Mouse (Mus musculus): ENCODE measurements around the gene Ccl28. TPM values are rescaled to one million over a fixed set of nuclear protein-coding genes. Genes with fewer than 3 reads are reported as not detected.
"Not testable (repeated sequence)": the region's sequence is repeated elsewhere in the genome, so short reads cannot be mapped to it uniquely, and the experiment has no call there.

The Ccl28 gene
- polyA plus RNA-seq, 1 experiment from 2014 or later, result 0.13 TPM

- Histone ChIP-seq H3K4me2 (ENCODE audit: low read length) (no peak overlapping the region), H3K27ac (ENCODE audit: low read length) (no peak overlapping the region), H3K9ac (replicated peaks; ENCODE audit: low read depth, low read length) (no peak overlapping the region), H3K9me3 (ENCODE audit: control insufficient read depth, low read length) (no peaks in the 10 kb centered on the region), H3K36me3 (ENCODE audit: control insufficient read depth, insufficient read depth) (no peaks in the 10 kb centered on the region), H3K4me1 (replicated peaks; ENCODE audit: control insufficient read depth, insufficient read depth, low read length) (no peaks in the 10 kb centered on the region), H3K27me3 (replicated peaks; ENCODE audit: control insufficient read depth, insufficient read depth, low read length) (no peaks in the 10 kb centered on the region), H3K4me3 (replicated peaks; ENCODE audit: low read length) (no peak overlapping the region)
- ATAC-seq, result no peak
- WGBS, result 83% methylated on average over 7 of the region's 7 CpGs
Measured at GRCm38 (mm10) chr13:119641145-119641544, 17.5 kb downstream of the Ccl28 start.

- Histone ChIP-seq H3K9ac (replicated peaks; ENCODE audit: low read depth, low read length) (no peak overlapping the region), H3K27me3 (replicated peaks; ENCODE audit: control insufficient read depth, insufficient read depth, low read length) (no peaks in the 10 kb centered on the region), H3K27ac (ENCODE audit: low read length) (no peak overlapping the region), H3K36me3 (ENCODE audit: control insufficient read depth, insufficient read depth) (no peaks in the 10 kb centered on the region), H3K4me3 (replicated peaks; ENCODE audit: low read length) (no peak overlapping the region), H3K4me2 (ENCODE audit: low read length) (no peak overlapping the region), H3K9me3 (ENCODE audit: control insufficient read depth, low read length) (no peaks in the 10 kb centered on the region), H3K4me1 (replicated peaks; ENCODE audit: control insufficient read depth, insufficient read depth, low read length) (peaks cover 3% of the 10 kb centered on the region; the same call in 1 of the 2 replicates)
- WGBS, result 61% methylated on average over 5 of the region's 5 CpGs
- ATAC-seq, result no peak
Measured at GRCm38 (mm10) chr13:119644769-119645168, 21.1 kb downstream of the Ccl28 start.

DNA sequence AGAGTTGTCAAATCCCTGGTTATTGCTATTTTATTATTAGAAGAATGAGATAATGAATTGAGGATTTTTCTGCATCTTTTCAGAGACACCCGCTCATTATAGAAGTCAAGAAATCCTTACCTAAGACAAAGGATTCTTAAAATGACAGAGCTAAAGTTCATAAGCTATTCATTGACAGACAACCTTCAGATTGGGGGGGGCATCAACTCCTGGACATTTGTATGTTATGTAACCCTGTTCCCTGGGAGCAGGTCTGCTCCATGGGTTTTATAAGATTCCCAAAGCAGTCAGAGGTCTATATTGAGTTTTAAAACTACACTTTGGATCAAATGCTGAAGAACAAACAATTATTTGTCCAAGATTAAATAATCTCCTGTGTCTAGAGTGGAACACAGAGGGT, 22.9 kb downstream of the Ccl28 start:
- no peak for ATAC-seq
- Histone ChIP-seq H3K27ac (ENCODE audit: low read length) (no peak overlapping the region), H3K4me2 (ENCODE audit: low read length) (no peak overlapping the region), H3K4me3 (replicated peaks; ENCODE audit: low read length) (no peak overlapping the region), H3K9me3 (ENCODE audit: control insufficient read depth, low read length) (no peaks in the 10 kb centered on the region), H3K9ac (replicated peaks; ENCODE audit: low read depth, low read length) (no peak overlapping the region), H3K4me1 (replicated peaks; ENCODE audit: control insufficient read depth, insufficient read depth, low read length) (peaks cover 3% of the 10 kb centered on the region; the same call in 1 of the 2 replicates), H3K27me3 (replicated peaks; ENCODE audit: control insufficient read depth, insufficient read depth, low read length) (no peaks in the 10 kb centered on the region), H3K36me3 (ENCODE audit: control insufficient read depth, insufficient read depth) (no peaks in the 10 kb centered on the region)
- WGBS, result 91% methylated on average over 1 of the region's 1 CpGs

- ATAC-seq, result peak; percentile 67
- Histone ChIP-seq H3K36me3 (ENCODE audit: control insufficient read depth, insufficient read depth) (no peaks in the 10 kb centered on the region), H3K9me3 (ENCODE audit: control insufficient read depth, low read length) (no peaks in the 10 kb centered on the region), H3K4me2 (ENCODE audit: low read length) (0 out of 2 replicates have a peak overlapping the region, but pooled peaks have one; percentile 1), H3K9ac (replicated peaks; ENCODE audit: low read depth, low read length) (no peak overlapping the region), H3K4me1 (replicated peaks; ENCODE audit: control insufficient read depth, insufficient read depth, low read length) (peaks cover 3% of the 10 kb centered on the region; the same call in 1 of the 2 replicates), H3K27ac (ENCODE audit: low read length) (peak overlapping the region; percentile 31; the same call in 1 of the 2 replicates), H3K4me3 (replicated peaks; ENCODE audit: low read length) (no peak overlapping the region), H3K27me3 (replicated peaks; ENCODE audit: control insufficient read depth, insufficient read depth, low read length) (no peaks in the 10 kb centered on the region)
- WGBS, result 46% methylated on average over 15 of the region's 15 CpGs
Measured at GRCm38 (mm10) chr13:119648891-119649698, 25.5 kb downstream of the Ccl28 start.

GRCm38 (mm10) chr13:119649699-119650046, 26.1 kb downstream of the Ccl28 start:
- H3K4me2 ChIP-seq (ENCODE audit: low read length), result no peak overlapping the region
- H3K9ac ChIP-seq (replicated peaks; ENCODE audit: low read depth, low read length), result no peak overlapping the region
- whole genome bisulfite sequencing, result 74% methylated on average over 1 of the region's 1 CpGs

DNA sequence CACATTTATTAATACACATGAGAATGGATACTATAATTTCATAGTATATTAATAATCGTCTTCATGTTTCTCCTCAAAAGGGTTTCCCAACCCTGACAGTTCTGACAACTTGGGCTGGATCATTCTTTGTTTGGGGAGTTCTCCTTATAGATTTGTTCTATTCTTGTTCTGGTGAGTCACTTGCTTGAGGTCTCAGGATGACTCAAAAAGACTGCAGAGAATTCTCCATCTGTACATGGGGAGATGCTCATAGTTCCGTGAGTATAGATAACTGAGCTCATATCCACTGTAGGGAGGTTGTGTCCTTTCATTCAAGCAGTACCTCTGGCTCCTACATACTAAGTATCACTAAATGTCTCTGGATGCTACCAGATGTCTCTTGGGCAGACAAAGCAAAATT, 31.1 kb downstream of the Ccl28 start:
- H3K4me2 ChIP-seq (ENCODE audit: low read length), result no peak overlapping the region
- 95% methylated on average over 2 of the region's 2 CpGs for WGBS
- H3K9ac ChIP-seq (replicated peaks; ENCODE audit: low read depth, low read length), result no peak overlapping the region
- H3K9me3 ChIP-seq (ENCODE audit: control insufficient read depth, low read length), result no peaks in the 10 kb centered on the region
- H3K27ac ChIP-seq (ENCODE audit: low read length), result no peak overlapping the region
- H3K27me3 ChIP-seq (replicated peaks; ENCODE audit: control insufficient read depth, insufficient read depth, low read length), result no peaks in the 10 kb centered on the region
- no peak for ATAC-seq
- H3K36me3 ChIP-seq (ENCODE audit: control insufficient read depth, insufficient read depth), result no peaks in the 10 kb centered on the region
- H3K4me3 ChIP-seq (replicated peaks; ENCODE audit: low read length), result no peak overlapping the region
- no peaks in the 10 kb centered on the region for H3K4me1 ChIP-seq (replicated peaks; ENCODE audit: control insufficient read depth, insufficient read depth, low read length)

More at GRCm38 (mm10) chr13:119649699-119650046, 26.1 kb downstream of the Ccl28 start:
- Histone ChIP-seq H3K36me3 (ENCODE audit: control insufficient read depth, insufficient read depth) (no peaks in the 10 kb centered on the region), H3K4me1 (replicated peaks; ENCODE audit: control insufficient read depth, insufficient read depth, low read length) (peaks cover 3% of the 10 kb centered on the region; the same call in 1 of the 2 replicates), H3K9me3 (ENCODE audit: control insufficient read depth, low read length) (no peaks in the 10 kb centered on the region), H3K4me3 (replicated peaks; ENCODE audit: low read length) (no peak overlapping the region), H3K27ac (ENCODE audit: low read length) (peak overlapping the region; percentile 31; the same call in 1 of the 2 replicates), H3K27me3 (replicated peaks; ENCODE audit: control insufficient read depth, insufficient read depth, low read length) (no peaks in the 10 kb centered on the region)
- no peak; the same call in 1 of the 2 replicates for ATAC-seq

DNA sequence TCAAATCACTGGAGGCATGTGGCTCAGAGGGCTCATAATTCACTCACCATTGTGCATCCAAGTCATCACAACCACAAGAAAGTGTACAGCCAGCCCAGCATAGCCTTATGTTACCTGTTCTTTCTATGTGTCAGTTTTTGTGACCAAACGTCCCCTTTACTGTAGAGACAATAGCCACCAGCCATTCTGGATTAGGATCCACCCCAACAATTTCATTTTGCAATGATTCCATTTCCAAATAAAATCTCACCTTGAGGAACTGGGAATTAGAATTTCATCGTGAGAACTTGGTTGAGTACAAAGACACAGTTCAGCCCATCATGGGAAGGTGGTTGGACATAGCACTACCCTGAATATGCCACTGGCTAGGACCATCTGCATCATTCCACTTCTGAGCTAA, 32.6 kb downstream of the Ccl28 start:
- no peak overlapping the region for H3K4me3 ChIP-seq (replicated peaks; ENCODE audit: low read length)
- no peaks in the 10 kb centered on the region for H3K27me3 ChIP-seq (replicated peaks; ENCODE audit: control insufficient read depth, insufficient read depth, low read length)
- H3K9me3 ChIP-seq (ENCODE audit: control insufficient read depth, low read length), result no peaks in the 10 kb centered on the region
- ATAC-seq, result no peak
- 80% methylated on average over 2 of the region's 2 CpGs for WGBS
- no peak overlapping the region for H3K27ac ChIP-seq (ENCODE audit: low read length)
- H3K4me2 ChIP-seq (ENCODE audit: low read length), result no peak overlapping the region
- no peaks in the 10 kb centered on the region for H3K4me1 ChIP-seq (replicated peaks; ENCODE audit: control insufficient read depth, insufficient read depth, low read length)
- no peaks in the 10 kb centered on the region for H3K36me3 ChIP-seq (ENCODE audit: control insufficient read depth, insufficient read depth)
- no peak overlapping the region for H3K9ac ChIP-seq (replicated peaks; ENCODE audit: low read depth, low read length)

DNA sequence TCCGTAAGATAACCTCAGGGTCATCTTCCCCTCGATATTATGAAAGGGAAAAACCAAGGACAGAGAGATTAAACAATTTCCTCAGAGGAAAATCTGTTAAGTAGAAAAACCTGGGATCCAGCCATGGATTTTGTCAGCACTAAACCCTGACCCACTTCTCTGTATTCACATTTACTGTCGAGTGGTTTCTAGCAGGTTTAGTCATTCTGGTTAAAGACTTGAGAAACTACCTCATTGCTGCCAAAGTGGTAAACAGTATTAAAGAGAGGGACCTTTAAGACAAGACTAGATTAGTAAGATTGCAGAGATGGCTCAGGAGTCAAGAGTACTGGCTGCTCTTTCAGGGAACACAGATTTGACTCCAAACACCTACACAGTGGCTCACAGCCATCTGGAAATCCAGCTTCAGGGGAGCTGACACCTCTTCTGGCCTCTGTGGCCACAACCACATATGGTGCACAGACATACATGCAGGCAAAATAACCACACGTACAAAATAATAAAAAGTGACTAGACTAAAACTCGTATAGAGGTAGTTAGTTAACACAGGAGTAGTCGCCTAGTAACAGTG, 33.3 kb downstream of the Ccl28 start:
- Histone ChIP-seq H3K27ac (ENCODE audit: low read length) (no peak overlapping the region), H3K4me3 (replicated peaks; ENCODE audit: low read length) (no peak overlapping the region), H3K4me2 (ENCODE audit: low read length) (no peak overlapping the region), H3K4me1 (replicated peaks; ENCODE audit: control insufficient read depth, insufficient read depth, low read length) (no peaks in the 10 kb centered on the region), H3K9me3 (ENCODE audit: control insufficient read depth, low read length) (no peaks in the 10 kb centered on the region), H3K27me3 (replicated peaks; ENCODE audit: control insufficient read depth, insufficient read depth, low read length) (no peaks in the 10 kb centered on the region), H3K9ac (replicated peaks; ENCODE audit: low read depth, low read length) (no peak overlapping the region), H3K36me3 (ENCODE audit: control insufficient read depth, insufficient read depth) (no peaks in the 10 kb centered on the region)
- 85% methylated on average over 6 of the region's 6 CpGs for WGBS
- no peak for ATAC-seq

DNA sequence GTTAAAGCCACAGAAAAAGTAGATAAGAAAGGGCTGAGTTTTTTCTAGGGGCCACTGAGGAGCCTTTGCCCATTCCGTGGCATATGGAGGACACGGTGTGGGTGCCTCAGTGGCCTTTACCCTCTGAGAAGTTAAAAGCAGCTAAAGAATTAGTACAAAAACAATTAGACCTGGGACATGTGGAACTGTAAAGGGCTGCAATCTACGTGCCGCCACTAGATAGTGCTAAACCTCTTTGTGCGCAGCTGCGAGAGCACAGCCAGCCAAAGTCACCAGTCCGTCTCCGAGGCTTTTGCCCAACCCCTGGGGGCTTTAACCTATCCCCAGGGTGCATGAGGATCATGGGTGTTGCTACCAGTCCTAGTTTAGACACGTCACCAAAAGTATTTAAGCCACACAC, 37.8 kb downstream of the Ccl28 start:
- not testable (repeated sequence) for H3K27me3 ChIP-seq (replicated peaks; ENCODE audit: control insufficient read depth, insufficient read depth, low read length); H3K9ac ChIP-seq (replicated peaks; ENCODE audit: low read depth, low read length); H3K4me3 ChIP-seq (replicated peaks; ENCODE audit: low read length); H3K36me3 ChIP-seq (ENCODE audit: control insufficient read depth, insufficient read depth); H3K27ac ChIP-seq (ENCODE audit: low read length); H3K4me1 ChIP-seq (replicated peaks; ENCODE audit: control insufficient read depth, insufficient read depth, low read length); H3K4me2 ChIP-seq (ENCODE audit: low read length); H3K9me3 ChIP-seq (ENCODE audit: control insufficient read depth, low read length)
- ATAC-seq, result peak; percentile 26; the same call in 1 of the 2 replicates
- WGBS, result 82% methylated on average over 4 of the region's 9 CpGs
